Mouse (Mus musculus): ENCODE results near the gene Kcnab2. TPM values are rescaled to one million over a fixed set of nuclear protein-coding genes. Genes with fewer than 3 reads are reported as not detected.

Gene Kcnab2
- polyA plus RNA-seq, 1 experiment from 2014 or later = 19.3 TPM

GRCm38 (mm10) chr4:152418229-152419060 is 59.2 kb downstream of the Kcnab2 start:
- no peaks in the 10 kb centered on the region for H3K36me3 ChIP-seq
- ATAC-seq (ENCODE audit: low FRiP score) = peak; percentile 68
- H3K4me3 ChIP-seq = no peak overlapping the region
- no peaks in the 10 kb centered on the region; the same call in 1 of the 2 replicates for H3K9me3 ChIP-seq (replicated peaks)
- no peak overlapping the region for H3K9ac ChIP-seq
- peaks cover 12% of the 10 kb centered on the region for H3K4me1 ChIP-seq
- H3K4me2 ChIP-seq (replicated peaks) = 0 out of 2 replicates have a peak overlapping the region, but pooled peaks have one; percentile 11
- 0 out of 2 replicates have a peak overlapping the region, but pooled peaks have one; percentile 48 for H3K27ac ChIP-seq
- H3K27me3 ChIP-seq = peaks cover 9% of the 10 kb centered on the region; the same call in 1 of the 2 replicates
- 33% methylated on average over 28 of the region's 28 CpGs for WGBS

GRCm38 (mm10) chr4:152412524-152413080 is 65.1 kb downstream of the Kcnab2 start:
- Histone ChIP-seq H3K9me3 (replicated peaks) (no peaks in the 10 kb centered on the region), H3K9ac (no peak overlapping the region), H3K27ac (no peak overlapping the region), H3K4me2 (replicated peaks) (no peak overlapping the region), H3K36me3 (no peaks in the 10 kb centered on the region), H3K4me3 (no peak overlapping the region), H3K4me1 (peaks cover 7% of the 10 kb centered on the region), H3K27me3 (0 out of 2 replicates have a peak, but pooled peaks cover 5% of the 10 kb centered on the region)
- ATAC-seq (ENCODE audit: low FRiP score) = no peak
- 81% methylated on average over 3 of the region's 3 CpGs for WGBS

GRCm38 (mm10) chr4:152410961-152411360 is 66.7 kb downstream of the Kcnab2 start:
- Histone ChIP-seq H3K4me3 (no peak overlapping the region), H3K27me3 (no peaks in the 10 kb centered on the region), H3K9ac (no peak overlapping the region), H3K9me3 (replicated peaks) (no peaks in the 10 kb centered on the region), H3K27ac (no peak overlapping the region), H3K4me1 (peaks cover 6% of the 10 kb centered on the region), H3K36me3 (no peaks in the 10 kb centered on the region), H3K4me2 (replicated peaks) (no peak overlapping the region)
- ATAC-seq (ENCODE audit: low FRiP score) = no peak
- WGBS = 84% methylated on average over 13 of the region's 13 CpGs

DNA sequence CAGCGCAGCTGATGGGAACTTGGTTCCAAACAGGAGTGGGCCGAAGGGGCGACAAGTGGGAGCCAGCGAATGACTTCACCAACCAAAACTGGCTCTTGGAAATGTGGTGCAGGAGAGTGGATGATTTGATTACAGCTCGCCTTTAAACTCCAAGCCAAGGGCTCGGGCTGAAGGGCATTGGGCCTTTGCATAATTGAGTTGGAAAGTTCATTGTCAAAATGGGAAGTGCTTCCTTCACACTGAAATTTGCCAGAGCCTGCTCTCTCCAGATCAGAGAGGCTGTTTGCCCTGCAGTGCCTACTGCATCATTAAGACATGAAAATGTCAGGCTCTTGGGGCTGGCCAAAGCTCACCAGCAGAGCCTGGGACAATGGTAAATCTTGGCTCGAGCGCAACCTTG is 71.1 kb downstream of the Kcnab2 start:
- Histone ChIP-seq H3K36me3 (no peaks in the 10 kb centered on the region), H3K4me2 (replicated peaks) (no peak overlapping the region), H3K4me3 (no peak overlapping the region), H3K9ac (no peak overlapping the region), H3K9me3 (replicated peaks) (no peaks in the 10 kb centered on the region), H3K4me1 (peaks cover 9% of the 10 kb centered on the region), H3K27ac (no peak overlapping the region), H3K27me3 (no peaks in the 10 kb centered on the region)
- ATAC-seq (ENCODE audit: low FRiP score) = no peak
- 85% methylated on average over 8 of the region's 8 CpGs for WGBS

DNA sequence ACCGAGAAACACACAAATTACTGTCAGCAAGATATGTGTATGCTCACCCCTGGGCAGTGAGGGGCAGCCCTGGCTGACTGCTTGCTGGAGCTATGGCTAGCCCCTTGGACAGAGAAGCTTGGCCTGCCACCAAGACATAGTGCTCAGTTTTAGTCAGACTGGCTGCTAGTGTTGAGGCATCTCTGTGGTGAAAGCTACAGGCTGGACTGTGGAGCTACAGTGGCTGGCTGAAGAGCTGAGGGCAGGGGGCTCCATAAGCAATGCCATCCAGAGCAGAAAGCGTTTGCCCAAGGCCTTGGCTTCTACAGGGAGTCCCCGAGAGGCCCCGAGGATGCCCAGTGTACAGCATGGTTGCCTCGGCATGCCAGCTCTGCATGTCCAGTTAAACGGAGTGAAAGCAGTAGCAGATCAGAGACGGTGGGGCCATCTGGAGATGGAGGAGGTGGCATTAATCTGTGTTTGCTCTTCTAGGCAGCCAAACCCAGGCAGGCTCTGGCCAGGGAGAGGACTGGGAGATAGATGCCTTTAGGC is 71.9 kb downstream of the Kcnab2 start:
- Histone ChIP-seq H3K27ac (peak overlapping the region; percentile 24; the same call in 1 of the 2 replicates), H3K4me1 (peaks cover 9% of the 10 kb centered on the region), H3K27me3 (no peaks in the 10 kb centered on the region), H3K4me2 (replicated peaks) (no peak overlapping the region), H3K4me3 (no peak overlapping the region), H3K36me3 (no peaks in the 10 kb centered on the region), H3K9ac (no peak overlapping the region), H3K9me3 (replicated peaks) (no peaks in the 10 kb centered on the region)
- WGBS = 71% methylated on average over 7 of the region's 7 CpGs
- no peak for ATAC-seq (ENCODE audit: low FRiP score)

- no peaks in the 10 kb centered on the region for H3K36me3 ChIP-seq
- 73% methylated on average over 6 of the region's 6 CpGs for WGBS
- H3K9ac ChIP-seq = no peak overlapping the region
- H3K4me1 ChIP-seq = peaks cover 9% of the 10 kb centered on the region
- H3K27ac ChIP-seq = peak overlapping the region; percentile 24; the same call in 1 of the 2 replicates
- ATAC-seq (ENCODE audit: low FRiP score) = no peak
- H3K4me2 ChIP-seq (replicated peaks) = no peak overlapping the region
- H3K27me3 ChIP-seq = no peaks in the 10 kb centered on the region
- H3K4me3 ChIP-seq = no peak overlapping the region
- no peaks in the 10 kb centered on the region for H3K9me3 ChIP-seq (replicated peaks)
Measured at GRCm38 (mm10) chr4:152405143-152405542, 72.5 kb downstream of the Kcnab2 start.

- Histone ChIP-seq H3K27me3 (no peaks in the 10 kb centered on the region), H3K9ac (no peak overlapping the region)
- WGBS = 75% methylated on average over 3 of the region's 3 CpGs
Measured at GRCm38 (mm10) chr4:152398926-152399325, 78.7 kb downstream of the Kcnab2 start.

DNA sequence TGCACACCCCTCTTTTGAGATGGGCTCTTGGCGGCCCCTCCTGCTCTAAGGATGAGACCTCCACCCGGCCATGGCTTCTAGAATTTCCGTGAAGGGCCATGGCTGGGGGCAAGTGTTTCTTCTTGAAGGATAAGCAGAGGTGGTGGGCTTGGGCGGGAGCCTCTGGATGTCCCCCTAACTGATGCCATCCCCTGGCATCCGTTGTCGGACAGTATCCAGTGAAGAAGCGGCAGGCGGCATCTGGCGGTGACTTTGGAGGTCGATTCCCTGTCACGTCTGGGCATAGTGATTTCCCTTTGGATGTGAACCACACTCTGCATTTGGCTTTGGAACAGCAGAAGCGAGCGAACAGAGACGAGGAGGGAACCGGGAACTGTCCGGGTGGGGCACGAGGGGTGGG is 85.0 kb downstream of the Kcnab2 start:
- no peaks in the 10 kb centered on the region for H3K9me3 ChIP-seq (replicated peaks)
- H3K4me3 ChIP-seq = no peak overlapping the region
- no peaks in the 10 kb centered on the region for H3K36me3 ChIP-seq
- no peak overlapping the region for H3K9ac ChIP-seq
- 86% methylated on average over 17 of the region's 17 CpGs for WGBS
- H3K4me2 ChIP-seq (replicated peaks) = no peak overlapping the region
- H3K27me3 ChIP-seq = no peaks in the 10 kb centered on the region
- peaks cover 6% of the 10 kb centered on the region; the same call in 1 of the 2 replicates for H3K4me1 ChIP-seq
- ATAC-seq (ENCODE audit: low FRiP score) = no peak
- no peak overlapping the region for H3K27ac ChIP-seq

More at GRCm38 (mm10) chr4:152398926-152399325, 78.7 kb downstream of the Kcnab2 start:
- H3K36me3 ChIP-seq = no peaks in the 10 kb centered on the region
- H3K27ac ChIP-seq = no peak overlapping the region
- no peak overlapping the region for H3K4me2 ChIP-seq (replicated peaks)
- no peaks in the 10 kb centered on the region for H3K9me3 ChIP-seq (replicated peaks)
- H3K4me1 ChIP-seq = 0 out of 2 replicates have a peak, but pooled peaks cover 2% of the 10 kb centered on the region
- no peak overlapping the region for H3K4me3 ChIP-seq
- no peak for ATAC-seq (ENCODE audit: low FRiP score)

GRCm38 (mm10) chr4:152392192-152392591 is 85.5 kb downstream of the Kcnab2 start:
- no peak overlapping the region for H3K9ac ChIP-seq
- peaks cover 6% of the 10 kb centered on the region; the same call in 1 of the 2 replicates for H3K4me1 ChIP-seq
- no peak for ATAC-seq (ENCODE audit: low FRiP score)
- no peaks in the 10 kb centered on the region for H3K9me3 ChIP-seq (replicated peaks)
- no peaks in the 10 kb centered on the region for H3K27me3 ChIP-seq
- 80% methylated on average over 5 of the region's 5 CpGs for WGBS
- H3K4me3 ChIP-seq = no peak overlapping the region
- no peak overlapping the region for H3K27ac ChIP-seq
- no peaks in the 10 kb centered on the region for H3K36me3 ChIP-seq
- H3K4me2 ChIP-seq (replicated peaks) = no peak overlapping the region

DNA sequence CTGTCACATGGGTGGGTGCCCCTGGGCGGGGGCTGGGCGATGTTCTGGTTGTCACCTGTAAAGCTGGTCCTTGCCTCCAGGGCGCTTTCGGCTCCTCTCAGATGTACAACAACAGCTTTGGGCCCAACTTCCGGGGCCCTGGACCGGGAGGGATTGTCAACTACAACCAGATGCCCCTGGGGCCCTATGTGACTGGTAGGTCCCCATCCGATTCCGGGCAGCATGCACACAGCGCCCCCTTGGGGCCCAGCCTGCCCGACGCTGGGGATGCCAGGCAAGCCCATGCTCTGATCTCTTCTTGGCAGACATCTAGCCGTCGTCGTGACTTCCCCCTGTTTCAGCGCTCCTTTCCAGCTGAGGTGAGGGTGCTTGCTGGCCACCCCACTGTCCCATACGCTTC is 92.0 kb downstream of the Kcnab2 start:
- Histone ChIP-seq H3K9me3 (replicated peaks) (no peaks in the 10 kb centered on the region), H3K9ac (no peak overlapping the region), H3K36me3 (no peaks in the 10 kb centered on the region), H3K4me2 (replicated peaks) (no peak overlapping the region), H3K27ac (no peak overlapping the region), H3K4me3 (no peak overlapping the region), H3K27me3 (0 out of 2 replicates have a peak, but pooled peaks cover 4% of the 10 kb centered on the region), H3K4me1 (0 out of 2 replicates have a peak, but pooled peaks cover under 1% of the 10 kb centered on the region)
- 63% methylated on average over 16 of the region's 16 CpGs for WGBS
- ATAC-seq (ENCODE audit: low FRiP score) = no peak

DNA sequence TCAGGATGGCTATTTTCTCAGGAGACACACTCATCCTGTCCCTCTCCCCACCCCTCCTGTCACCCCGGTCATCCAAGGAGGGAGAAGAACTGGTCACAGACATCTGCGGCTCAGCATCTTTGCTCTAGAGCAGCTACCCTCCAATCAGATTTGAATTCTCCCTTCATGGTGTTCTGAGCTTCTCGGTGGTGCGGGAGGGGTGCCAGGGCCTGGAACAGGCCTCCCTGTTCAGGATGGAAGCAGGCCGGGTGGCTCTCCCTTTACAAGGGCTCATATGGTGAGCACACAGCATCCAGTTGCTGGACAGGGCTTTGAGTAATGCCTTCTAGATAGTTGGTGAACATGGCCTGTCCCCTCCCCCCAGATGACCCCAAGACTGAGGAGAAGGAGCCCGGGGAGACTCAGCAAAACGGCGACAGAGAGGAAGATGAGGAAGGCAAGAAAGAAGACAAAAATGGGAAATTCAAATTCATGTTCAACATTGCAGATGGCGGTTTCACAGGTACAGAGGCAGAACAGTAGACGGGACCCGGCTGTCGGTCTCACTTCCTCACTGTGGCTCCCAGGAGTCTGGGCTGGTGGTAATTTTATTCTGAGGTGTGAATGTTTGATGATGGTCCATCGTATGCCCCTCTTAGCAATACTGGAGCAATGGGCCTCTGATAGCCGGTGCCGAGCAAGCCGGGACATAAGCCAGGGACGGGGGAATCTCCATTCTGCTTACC is 95.0 kb downstream of the Kcnab2 start:
- WGBS = 88% methylated on average over 17 of the region's 17 CpGs

DNA sequence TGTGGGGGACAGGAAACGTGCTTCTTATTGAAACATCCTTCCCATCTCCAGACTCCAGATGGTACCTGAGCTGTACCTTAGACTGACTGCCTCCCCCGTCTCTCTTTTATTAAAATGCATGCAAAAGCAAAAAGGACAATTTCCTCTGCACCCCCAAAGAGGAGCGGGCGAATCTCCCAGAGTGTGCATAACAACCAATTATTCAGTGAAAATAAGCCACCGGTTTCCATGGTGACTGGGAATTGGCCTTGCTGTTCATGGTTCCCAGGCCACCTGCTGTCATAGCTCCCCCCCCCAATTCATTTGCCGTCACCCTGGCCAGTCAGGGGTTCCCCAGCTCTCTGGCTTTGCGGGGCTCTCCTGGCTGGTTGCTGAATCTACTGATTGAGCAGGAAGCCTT is 112.4 kb downstream of the Kcnab2 start:
- Histone ChIP-seq H3K27me3 (peaks cover 24% of the 10 kb centered on the region), H3K36me3 (no peaks in the 10 kb centered on the region), H3K4me1 (peaks cover 16% of the 10 kb centered on the region), H3K9me3 (replicated peaks) (no peaks in the 10 kb centered on the region), H3K27ac (no peak overlapping the region), H3K9ac (no peak overlapping the region), H3K4me3 (no peak overlapping the region), H3K4me2 (replicated peaks) (no peak overlapping the region)
- no peak for ATAC-seq (ENCODE audit: low FRiP score)
- WGBS = 49% methylated on average over 7 of the region's 7 CpGs

More for the DNA sequence above, 95.0 kb downstream of the Kcnab2 start:
- Histone ChIP-seq H3K27me3 (peaks cover 6% of the 10 kb centered on the region), H3K9me3 (replicated peaks) (peaks cover 2% of the 10 kb centered on the region; the same call in 1 of the 2 replicates), H3K36me3 (no peaks in the 10 kb centered on the region), H3K4me3 (no peak overlapping the region), H3K4me1 (no peaks in the 10 kb centered on the region), H3K27ac (no peak overlapping the region), H3K9ac (no peak overlapping the region), H3K4me2 (replicated peaks) (no peak overlapping the region)
- no peak for ATAC-seq (ENCODE audit: low FRiP score)

All from hindbrain, embryonic 12.5 days (tissue).